Mouse (Mus musculus) frontal cortex, postnatal 36 days (tissue): ENCODE data around the gene Cyp2s1.

Experiments
- DNase-seq, 2 experiments: peaks; one replicate each; pipeline ENCODE4 v3.0.0; 2022; ENCODE audit warnings: low spot score in 2 of 2

The Cyp2s1 gene

GRCm38 (mm10) chr7:25781321-25781936, 35.3 kb downstream of the Cyp2s1 start:
- DNase-seq, result no peak

- no peak for DNase-seq
Measured at GRCm38 (mm10) chr7:25780753-25781152, 36.0 kb downstream of the Cyp2s1 start.

GRCm38 (mm10) chr7:25780021-25780420, 36.7 kb downstream of the Cyp2s1 start:
- no peak for DNase-seq

- no peak for DNase-seq
Measured at GRCm38 (mm10) chr7:25768229-25768628, 48.5 kb downstream of the Cyp2s1 start.

GRCm38 (mm10) chr7:25766108-25766507, 50.6 kb downstream of the Cyp2s1 start:
- DNase-seq, result no peak

GRCm38 (mm10) chr7:25764221-25764620, 52.5 kb downstream of the Cyp2s1 start:
- DNase-seq, result no peak

- DNase-seq, result no peak
Measured at GRCm38 (mm10) chr7:25763678-25764077, 53.0 kb downstream of the Cyp2s1 start.

GRCm38 (mm10) chr7:25761354-25761753, 55.4 kb downstream of the Cyp2s1 start:
- DNase-seq, result no peak

- DNase-seq, result peak; percentile 80 to 89
Measured at GRCm38 (mm10) chr7:25756011-25756410, 60.7 kb downstream of the Cyp2s1 start.

GRCm38 (mm10) chr7:25755468-25755833, 61.3 kb downstream of the Cyp2s1 start:
- no peak for DNase-seq

- peak; percentile 100 for DNase-seq
Measured at GRCm38 (mm10) chr7:25754738-25755467, 61.8 kb downstream of the Cyp2s1 start, which contains the start of gene Hnrnpul1. Hnrnpul1 (minus strand) TSS chr7:25754757.

- DNase-seq, result no peak
Measured at GRCm38 (mm10) chr7:25754439-25754737, 62.3 kb downstream of the Cyp2s1 start.

- DNase-seq, result no peak
Measured at GRCm38 (mm10) chr7:25753643-25754438, 62.9 kb downstream of the Cyp2s1 start.

GRCm38 (mm10) chr7:25753076-25753475, 63.6 kb downstream of the Cyp2s1 start:
- no peak for DNase-seq
